Mouse (Mus musculus): ENCODE measurements around the gene Ankrd13b. TPM values are rescaled to one million over a fixed set of nuclear protein-coding genes. Genes with fewer than 3 reads are reported as not detected.

The Ankrd13b gene
- total RNA-seq, 2 experiments from 2014 or later = 5.7 to 6.3 TPM

DNA sequence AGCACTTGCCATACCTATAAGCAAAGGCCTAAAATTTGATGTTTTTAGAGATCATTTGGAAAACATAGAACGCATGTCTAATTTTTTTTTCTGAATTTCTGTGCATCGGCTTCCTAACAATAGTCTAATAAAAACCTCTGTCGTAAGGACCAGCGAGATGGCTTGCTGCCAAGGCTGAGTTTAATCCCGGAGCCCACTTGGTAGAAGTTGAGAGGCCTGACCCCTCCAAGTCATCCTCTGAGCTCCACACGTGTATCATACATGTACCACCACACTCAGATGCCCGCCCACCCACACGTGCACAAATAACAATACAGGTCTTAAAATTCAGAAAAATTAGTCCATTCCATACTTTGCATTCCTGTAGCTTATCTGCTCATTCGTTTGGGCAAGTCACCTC, 49.4 kb downstream of the Ankrd13b start:
- DNase-seq = no peak
- intact Hi-C loops (cut with DNase I; ENCODE audit: low total_unique reads) = no loop called here

DNA sequence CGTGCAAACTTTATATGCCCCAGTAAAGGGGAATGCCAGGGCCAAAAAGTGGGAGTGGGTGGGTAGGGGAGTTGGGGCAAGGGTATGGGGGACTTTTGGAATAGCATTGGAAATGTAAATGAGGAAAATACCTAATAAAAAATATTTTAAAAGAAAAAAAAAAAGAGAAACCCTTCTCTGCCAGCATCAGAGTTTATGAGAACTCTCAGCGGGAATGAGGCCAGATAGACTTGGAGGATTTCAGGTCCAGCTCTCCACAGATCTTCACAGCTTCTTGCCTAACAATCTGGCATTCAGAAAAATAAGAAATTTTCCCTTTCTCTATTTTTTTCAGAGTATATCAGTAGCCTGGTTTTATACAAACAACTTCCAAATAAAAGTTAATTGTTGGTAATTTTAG, 52.5 kb downstream of the Ankrd13b start:
- intact Hi-C loops (cut with DNase I; ENCODE audit: low total_unique reads) = no loop called here
- DNase-seq = no peak

DNA sequence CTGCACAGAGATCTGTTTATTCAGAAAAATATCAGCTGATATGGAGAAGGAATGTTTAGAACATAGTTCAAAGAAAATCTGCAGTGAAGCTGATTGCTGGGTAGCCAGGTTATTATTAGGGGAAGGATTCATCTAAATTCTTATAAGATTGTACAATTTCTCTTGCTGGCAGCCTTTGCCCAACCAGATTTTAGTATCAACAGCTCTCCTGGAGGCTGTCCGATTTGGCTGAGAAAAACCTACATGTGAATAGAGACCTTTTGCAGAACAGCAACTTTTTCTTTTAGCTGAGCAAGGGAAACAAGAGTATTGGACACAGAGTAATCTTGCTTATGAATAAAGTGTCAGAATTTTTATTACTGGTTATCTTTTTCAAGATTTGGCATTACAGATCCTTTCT, 61.0 kb downstream of the Ankrd13b start:
- DNase-seq = no peak
- intact Hi-C loops (cut with DNase I; ENCODE audit: low total_unique reads) = no loop called here

DNA sequence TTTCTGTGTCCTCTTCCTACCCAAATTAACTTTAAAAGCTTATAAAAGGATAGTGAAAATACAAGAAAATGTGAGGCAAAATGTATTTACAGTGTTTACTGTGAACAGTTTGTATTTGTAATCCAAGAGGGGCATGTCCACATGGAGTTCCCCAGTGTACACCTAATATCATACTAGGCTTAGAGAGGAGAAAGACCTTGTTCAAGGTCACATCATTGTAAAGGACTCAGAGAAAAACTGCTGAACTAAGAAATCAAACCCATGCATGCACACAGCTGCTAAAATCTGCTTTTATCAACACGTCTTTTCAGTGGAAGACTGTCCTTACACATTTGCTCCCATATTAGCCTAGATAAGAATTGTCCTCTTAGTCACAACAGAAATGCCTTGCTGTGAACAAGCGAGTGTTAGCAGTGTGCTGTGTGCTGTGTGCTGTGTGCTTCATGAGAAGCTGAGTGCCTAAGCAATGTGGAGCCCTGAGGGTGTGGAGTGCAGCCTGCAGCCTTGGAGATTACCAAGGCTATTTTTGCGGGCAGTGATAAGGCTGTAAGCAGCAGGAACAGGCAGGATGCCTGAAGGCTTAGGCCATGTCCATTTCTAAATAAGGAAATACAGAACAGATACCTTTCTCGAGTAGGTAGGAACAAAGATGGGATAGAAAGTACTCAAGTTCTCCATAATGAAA, 66.2 kb downstream of the Ankrd13b start:
- no peak for DNase-seq
- intact Hi-C loops (cut with DNase I; ENCODE audit: low total_unique reads) = no loop called here

Other genes with a start within 250 kb of the Ankrd13b start
- gene Coro6, start 27.3 kb downstream of the Ankrd13b start, total RNA-seq (2021) = 10 to 100 TPM; 79.2 to 80.8 TPM
- 10 to 100 TPM; 23.0 to 25.9 TPM for gene Git1, start 3.9 kb upstream of the Ankrd13b start, total RNA-seq (2021)
- under 1 TPM; 0.45 to 0.53 TPM for gene Abhd15, start 25.4 kb upstream of the Ankrd13b start, total RNA-seq (2021)
- 1 to 10 TPM; 6.0 to 6.3 TPM for gene Trp53i13, start 26.3 kb upstream of the Ankrd13b start, total RNA-seq (2021)
- not detected for gene Gm10392, start 29.5 kb upstream of the Ankrd13b start, total RNA-seq (2021)
- 10 to 100 TPM; 34.3 to 35.1 TPM for gene Taok1, start 118.1 kb upstream of the Ankrd13b start, total RNA-seq (2021)
- 10 to 100 TPM; 38.0 to 42.0 TPM for gene Nufip2, start 196.5 kb upstream of the Ankrd13b start, total RNA-seq (2021)
- not detected for gene Cryba1, start 235.6 kb upstream of the Ankrd13b start, total RNA-seq (2021)